Mouse (Mus musculus) lung, adult 2 months (tissue): ENCODE data around the gene Cdcp1. TPM values are rescaled to one million over a fixed set of nuclear protein-coding genes. Genes with fewer than 3 reads are reported as not detected.
A peak's percentile ranks its signal among the peaks of the same experiment; 100 is the strongest.

Experiments
- DNase-seq: peaks from one replicate; pipeline ENCODE4 v3.0.0; 2022
- H3K4me1 ChIP-seq: fragments of 200-500 bp; 2 replicates; pipeline ENCODE4 v1.6.1; 2011; ENCODE audit warnings: low read length; ENCODE audit not compliant: control insufficient read depth, insufficient read depth
- H3K4me3 ChIP-seq: fragments of 200-500 bp; replicated peaks from 2 replicates; pipeline ENCODE3; 2011; ENCODE audit warnings: low read depth, mild to moderate bottlenecking, control low read depth, low read length; ENCODE audit errors: extremely low read depth
- CTCF ChIP-seq: fragments of 200-500 bp; IDR thresholded peaks from 2 replicates; pipeline ENCODE4 v1.5.1; 2011; ENCODE audit warnings: mild to moderate bottlenecking, low read length, control low read depth; ENCODE audit not compliant: insufficient read depth
- POLR2A ChIP-seq: fragments of 200-500 bp; IDR thresholded peaks from 2 replicates; pipeline ENCODE4 v1.6.1; 2011; ENCODE audit warnings: low read depth, mild to moderate bottlenecking, control low read depth, low read length, borderline replicate concordance; ENCODE audit errors: extremely low read depth
- WGBS: fragments of 180-500 bp; shearing (Covaris S2); methylation state at CpG from one replicate; pipeline ENCODE4 v1.1.7; 2018; 5-methylcytosine and 5-hydroxymethylcytosine counted together
- polyA plus RNA-seq: library from polyadenylated mRNA; depleted of rRNA; stranded (reverse); fragments of >200 nt; gene quantifications from 2 replicates; pipeline ENCODE4 v1.2.3, GENCODE M21; 2012; rRNA removed

The Cdcp1 gene
- polyA plus RNA-seq: 10.8 and 14.2 TPM in 2 replicates

DNA sequence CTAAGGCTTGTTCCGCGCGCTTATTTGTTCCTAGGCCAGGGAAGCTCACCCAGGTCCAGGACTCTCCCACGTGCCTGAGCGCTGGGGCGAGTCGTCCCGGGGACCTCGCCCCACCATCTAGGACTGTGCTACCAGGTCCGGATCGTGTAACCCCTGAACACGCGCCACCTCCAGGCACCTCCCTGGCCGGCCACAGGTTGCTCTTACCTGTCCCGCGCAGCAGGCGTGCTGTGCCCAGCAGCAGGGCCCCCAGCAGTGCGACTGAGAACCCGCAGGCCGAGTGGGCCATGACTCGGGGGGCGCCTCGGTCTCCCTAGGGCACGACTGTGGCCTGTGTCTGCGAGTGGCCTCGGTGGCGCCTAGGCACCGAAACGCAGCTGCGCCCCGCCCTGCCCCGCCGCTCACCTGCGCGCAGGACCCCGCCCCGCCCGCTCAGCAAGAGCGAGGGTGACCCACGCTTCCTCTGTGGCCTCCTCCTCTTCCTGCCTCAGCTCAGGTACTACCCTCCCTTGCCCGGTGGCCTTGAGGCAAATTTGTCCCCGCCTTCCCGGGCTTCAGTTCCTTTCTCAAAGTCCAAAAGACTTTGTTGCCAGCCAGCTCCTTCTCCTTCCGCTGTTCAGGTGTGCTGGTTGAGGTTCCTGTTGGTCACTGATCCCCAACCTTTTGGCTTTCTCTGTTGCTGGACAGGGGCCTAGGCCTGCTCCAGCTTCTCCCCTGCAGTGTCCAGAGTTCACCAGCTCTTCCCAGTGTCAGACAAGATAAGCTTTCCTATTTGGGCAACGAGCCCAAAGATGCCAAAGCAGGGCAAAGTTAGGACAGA lies at the start of gene Cdcp1:
Gene Cdcp1 (minus strand): TSS at position 418 of the 820 bp plus-strand sequence.
- TF ChIP-seq POLR2A: no peak
- TF ChIP-seq CTCF: no peak
- Histone ChIP-seq H3K4me3 (peak within 1 kb of the TSS; percentile 38), H3K4me1 (peaks cover 2% of the 10 kb centered on the region; the same call in 1 of the 2 replicates)
- peak; percentile 48 for DNase-seq
- 17% methylated on average over 45 of the region's 45 CpGs for WGBS

DNA sequence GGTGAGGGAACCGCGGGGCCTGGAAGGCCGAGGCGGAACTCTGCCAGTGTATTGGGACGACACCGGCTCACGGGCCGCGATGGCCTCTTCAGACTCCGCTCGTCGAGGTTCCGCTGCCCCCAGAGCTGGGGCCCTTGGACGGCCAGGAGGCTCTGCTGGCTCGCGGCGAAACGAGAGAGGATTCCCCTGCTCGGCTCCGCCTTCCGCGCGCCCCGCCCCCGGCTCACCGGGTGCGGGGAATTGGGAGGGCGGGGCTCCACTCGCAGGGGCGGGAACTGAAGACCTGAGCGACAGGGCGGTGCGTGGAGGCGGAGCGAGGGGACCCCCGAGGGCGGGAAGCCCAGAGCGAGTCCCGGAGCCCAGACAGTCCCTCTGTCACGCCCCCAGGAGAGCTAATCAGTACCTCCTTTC lies 44.8 kb upstream of the Cdcp1 start, which contains the start of gene Tmem158:
Gene Tmem158 (minus strand): TSS at position 154 of the 411 bp plus-strand sequence.
- Histone ChIP-seq H3K4me1 (no peaks in the 10 kb centered on the region), H3K4me3 (peak within 1 kb of the TSS; percentile 64)
- WGBS: under 1% methylated on average over 40 of the region's 40 CpGs
- peak; percentile 81 for DNase-seq
- TF ChIP-seq CTCF (no peak), POLR2A (no peak)

DNA sequence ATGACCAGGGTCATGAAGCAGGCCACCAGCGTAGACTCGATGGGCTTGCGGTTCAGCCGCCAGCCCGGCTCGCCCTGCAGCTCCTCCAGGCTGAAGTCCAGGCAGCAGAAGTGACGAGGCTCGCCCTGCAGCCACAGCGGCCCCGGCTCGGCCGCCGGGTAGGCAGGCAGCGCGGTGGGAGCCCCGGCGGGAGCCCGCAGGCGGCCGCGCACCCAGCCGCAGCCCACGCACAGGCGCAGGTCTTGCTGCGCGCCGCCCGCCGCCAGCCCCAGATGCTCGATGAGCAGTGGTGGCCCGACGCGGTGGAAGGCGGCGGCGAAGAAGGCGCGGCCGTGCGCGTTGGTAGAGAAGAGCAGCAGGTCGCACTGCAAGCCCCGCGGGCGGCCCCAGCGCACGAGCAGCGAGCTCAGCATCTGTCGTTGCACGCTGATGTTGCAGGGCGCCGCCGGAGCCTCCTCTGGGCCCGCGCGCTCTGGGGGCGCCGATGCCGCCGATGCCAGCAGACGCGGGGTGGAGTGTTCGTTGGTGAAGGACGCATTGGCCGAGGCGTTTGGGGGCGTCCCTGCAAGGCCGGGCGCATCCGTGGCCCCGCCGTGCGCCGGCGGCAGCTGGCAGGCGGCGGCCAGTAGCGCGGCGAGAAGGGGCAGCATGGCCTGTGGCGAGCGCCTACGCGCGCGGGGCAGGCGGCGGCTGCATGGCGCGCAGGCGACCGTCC lies 44.2 kb upstream of the Cdcp1 start:
- no peak for TF ChIP-seq POLR2A
- no peak for TF ChIP-seq CTCF
- WGBS: under 1% methylated on average over 91 of the region's 92 CpGs
- Histone ChIP-seq H3K4me1 (no peaks in the 10 kb centered on the region), H3K4me3 (peak overlapping the region; percentile 64)
- DNase-seq: no peak

DNA sequence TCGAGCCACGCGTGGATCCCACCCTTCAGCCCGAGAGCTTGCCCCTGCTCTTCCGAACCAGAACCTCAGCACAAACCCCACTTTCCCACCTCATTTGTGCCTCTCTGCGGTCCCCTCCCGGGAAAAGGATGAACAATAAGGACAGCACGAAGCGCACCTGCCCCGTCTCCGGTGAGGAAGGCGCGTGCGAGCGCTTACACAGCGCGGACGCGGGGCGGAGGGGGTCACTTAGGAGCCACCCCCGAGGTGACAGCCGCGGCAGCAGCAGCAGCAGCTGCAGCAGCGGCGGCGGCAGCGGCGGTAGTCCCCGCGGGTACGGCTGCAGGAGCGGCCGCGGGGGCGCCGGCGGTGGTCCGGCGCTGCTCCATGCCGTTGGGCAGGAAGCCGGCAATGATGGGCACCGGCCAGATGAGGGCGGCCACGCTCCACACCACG lies 43.6 kb upstream of the Cdcp1 start:
- TF ChIP-seq CTCF: peak; percentile 75
- TF ChIP-seq POLR2A: no peak
- Histone ChIP-seq H3K4me1 (no peaks in the 10 kb centered on the region), H3K4me3 (peak overlapping the region; percentile 2)
- 2% methylated on average over 44 of the region's 45 CpGs for WGBS
- DNase-seq: peak; percentile 77

DNA sequence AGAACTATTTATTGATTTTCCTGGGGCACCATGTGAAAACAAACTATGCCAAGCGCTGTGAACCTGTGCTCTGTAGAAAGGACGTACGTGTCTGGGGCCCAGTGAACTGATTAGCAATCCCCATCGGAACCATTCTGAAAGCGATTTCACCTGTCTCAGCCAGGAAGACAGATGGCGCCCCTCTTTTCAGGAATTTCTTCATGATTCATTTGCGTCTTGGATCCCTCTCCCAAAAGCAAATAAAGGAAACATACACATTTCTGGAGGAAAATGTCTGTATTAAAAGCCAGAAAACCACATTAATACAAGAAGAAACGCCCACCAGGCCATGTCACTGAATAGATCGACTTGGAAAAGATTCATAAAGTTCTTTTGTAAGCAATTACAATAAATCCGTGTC lies 43.0 kb upstream of the Cdcp1 start:
- TF ChIP-seq CTCF (no peak), POLR2A (no peak)
- H3K4me1 ChIP-seq: no peaks in the 10 kb centered on the region
- WGBS: 62% methylated on average over 10 of the region's 10 CpGs
- H3K4me3 ChIP-seq: no peak overlapping the region
- DNase-seq: no peak

DNA sequence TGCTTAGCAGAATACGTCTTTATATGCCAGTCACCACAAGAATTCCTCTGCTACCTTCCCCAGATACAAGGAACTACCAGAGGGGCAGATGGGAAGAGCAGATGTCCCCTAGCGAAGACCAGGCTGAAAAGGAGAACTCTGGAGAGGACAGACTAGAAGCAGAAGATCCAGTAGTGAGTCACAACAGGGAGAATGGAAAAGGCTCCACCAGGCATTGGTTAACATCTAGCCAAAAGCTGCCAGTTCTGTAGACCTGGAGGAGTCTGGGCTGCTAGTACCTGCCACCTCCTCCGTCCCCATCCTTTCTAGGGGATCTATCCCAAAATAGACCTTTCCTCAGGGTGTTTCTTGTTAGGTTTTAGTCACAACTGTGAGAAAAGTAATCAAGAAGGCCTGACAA lies 39.9 kb upstream of the Cdcp1 start:
- no peak for DNase-seq
- TF ChIP-seq POLR2A: no peak
- no peak for TF ChIP-seq CTCF
- Histone ChIP-seq H3K4me1 (no peaks in the 10 kb centered on the region), H3K4me3 (no peak overlapping the region)
- WGBS: 89% methylated on average over 3 of the region's 3 CpGs

DNA sequence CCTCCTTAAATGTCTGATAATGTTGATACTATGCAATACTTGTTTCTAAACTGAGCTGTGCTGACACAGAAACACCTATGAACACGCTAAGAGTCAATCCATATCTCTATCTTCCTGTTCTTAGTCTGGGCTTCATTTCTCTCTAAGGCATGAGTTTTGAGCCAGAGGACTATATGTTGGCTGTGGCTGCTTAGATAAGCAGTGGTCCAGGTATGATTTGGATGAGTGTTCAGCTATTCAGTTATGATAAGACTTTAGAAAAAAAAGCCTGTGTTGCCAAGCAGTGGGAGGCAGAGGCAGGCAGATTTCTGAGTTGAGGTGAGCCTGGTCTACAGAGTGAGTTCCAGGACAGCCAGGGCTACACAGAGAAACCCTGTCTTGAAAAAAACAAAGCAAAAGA lies 32.2 kb upstream of the Cdcp1 start:
- TF ChIP-seq POLR2A (no peak), CTCF (no peak)
- Histone ChIP-seq H3K4me1 (no peaks in the 10 kb centered on the region), H3K4me3 (no peak overlapping the region)
- WGBS: 59% methylated on average over 1 of the region's 1 CpGs
- DNase-seq: no peak

DNA sequence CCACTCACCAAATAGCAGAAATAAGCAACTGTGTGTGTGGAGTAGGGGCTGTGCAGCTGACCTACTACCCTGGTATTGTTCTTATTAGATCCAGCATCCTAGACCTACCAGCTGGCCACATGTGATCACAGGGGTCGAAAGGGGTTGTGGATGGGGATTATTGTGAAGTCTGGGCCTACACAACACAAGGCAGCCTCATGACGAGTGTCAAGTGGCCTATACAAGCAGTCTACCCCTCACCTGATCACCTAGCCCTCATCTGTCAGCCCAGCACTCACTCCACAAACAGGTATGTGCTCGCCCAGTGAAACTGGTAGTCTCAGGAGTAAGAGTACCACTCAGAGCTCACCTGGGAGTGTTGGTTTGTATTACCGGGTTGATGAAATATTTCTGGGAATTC lies 29.3 kb upstream of the Cdcp1 start:
- WGBS: 91% methylated on average over 4 of the region's 4 CpGs
- TF ChIP-seq POLR2A (no peak), CTCF (no peak)
- no peaks in the 10 kb centered on the region for H3K4me1 ChIP-seq
- H3K4me3 ChIP-seq: no peak overlapping the region
- no peak for DNase-seq

DNA sequence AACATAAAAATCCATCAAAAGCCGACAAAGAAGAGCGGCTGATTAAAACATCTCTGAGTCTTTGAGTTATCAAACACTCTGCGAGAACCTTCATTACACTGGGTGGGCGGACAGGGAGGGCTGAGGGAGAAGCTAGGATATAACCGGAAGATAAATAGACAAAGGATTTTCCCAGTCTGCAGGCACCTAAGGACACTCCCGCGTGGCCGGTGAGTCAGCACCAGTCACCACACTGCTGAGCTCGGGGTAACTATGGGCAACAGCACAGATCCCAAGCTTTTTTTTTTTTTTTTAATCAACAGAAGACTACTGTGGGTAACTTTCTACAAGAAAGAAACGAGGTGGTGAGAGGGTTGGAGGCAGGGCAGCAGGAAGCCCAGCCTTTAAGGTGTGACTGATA lies 28.1 kb upstream of the Cdcp1 start:
- no peak for DNase-seq
- Histone ChIP-seq H3K4me1 (peaks cover 7% of the 10 kb centered on the region), H3K4me3 (no peak overlapping the region)
- TF ChIP-seq POLR2A: no peak
- TF ChIP-seq CTCF: no peak
- 35% methylated on average over 10 of the region's 10 CpGs for WGBS

DNA sequence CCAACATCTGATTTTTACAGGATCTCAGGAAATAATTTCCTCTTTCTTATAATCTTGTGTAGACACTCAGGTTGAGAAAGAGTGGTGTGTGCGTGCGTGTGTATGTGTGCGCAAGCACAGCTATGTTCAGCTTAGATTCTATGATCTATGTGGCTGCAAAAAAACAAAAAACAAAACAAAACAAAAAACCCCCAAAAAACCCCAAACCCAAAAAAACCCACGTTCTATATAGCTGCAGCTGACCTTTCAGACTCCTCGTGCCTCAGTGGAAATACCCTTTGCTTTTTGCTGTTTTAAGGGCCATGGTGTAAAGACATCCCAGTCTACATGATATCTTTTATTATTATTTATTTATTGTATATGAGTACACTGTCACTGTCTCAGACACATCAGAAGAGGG lies 25.4 kb upstream of the Cdcp1 start:
- H3K4me1 ChIP-seq: peaks cover 13% of the 10 kb centered on the region
- no peak for TF ChIP-seq CTCF
- no peak for TF ChIP-seq POLR2A
- 95% methylated on average over 5 of the region's 5 CpGs for WGBS
- no peak for DNase-seq
- no peak overlapping the region for H3K4me3 ChIP-seq
